Mouse (Mus musculus): ENCODE measurements around the gene Lcn4. TPM values are rescaled to one million over a fixed set of nuclear protein-coding genes. Genes with fewer than 3 reads are reported as not detected.

Gene Lcn4
- total and polyA plus RNA-seq, 2 experiments, result not detected

DNA sequence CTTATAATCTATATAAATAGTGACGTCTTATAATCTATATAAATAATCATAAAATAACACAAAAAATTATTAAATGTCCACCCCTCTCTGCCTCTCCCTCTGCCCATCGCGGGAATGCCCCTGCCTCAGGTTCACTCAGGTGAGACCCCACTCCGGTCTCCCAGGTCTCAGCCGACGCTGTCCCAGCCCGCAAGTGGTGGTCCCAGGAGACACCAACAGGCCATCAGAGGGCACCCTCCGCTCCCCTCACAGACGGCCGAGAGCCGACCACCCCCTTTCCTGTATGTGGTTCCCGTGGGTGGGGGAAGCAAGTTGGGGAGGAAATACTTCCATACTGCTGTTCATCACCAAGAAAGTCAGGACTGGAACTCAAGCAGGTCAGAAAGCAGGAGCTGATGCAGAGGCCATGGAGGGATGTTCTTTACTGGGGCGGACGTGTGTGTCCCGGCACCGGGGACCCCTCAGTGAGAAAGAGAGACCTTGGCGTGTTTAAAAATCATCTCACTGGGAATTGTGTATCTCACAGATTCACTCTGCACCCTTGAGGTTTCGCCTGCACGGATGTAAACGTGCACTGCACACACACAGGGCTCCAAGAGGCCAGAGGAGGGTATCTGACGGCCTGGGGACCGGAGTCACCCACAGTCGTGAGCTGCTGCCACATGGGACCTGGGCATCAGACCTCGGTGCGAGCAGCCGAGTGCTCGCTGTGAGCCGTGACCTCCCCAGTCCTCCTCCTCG, 9.1 kb downstream of the Lcn4 start:
- Histone ChIP-seq H3K4me3 (ENCODE audit: insufficient read depth, low read depth, low read length) (no peak overlapping the region), H3K79me2 (ENCODE audit: control insufficient read depth, insufficient read depth, low read length) (no peaks in the 10 kb centered on the region), H3K27ac (replicated peaks; ENCODE audit: insufficient read depth, low read depth, low read length) (no peak overlapping the region), H3K36me3 (ENCODE audit: control insufficient read depth, insufficient read depth, low read length) (no peaks in the 10 kb centered on the region), H3K4me1 (ENCODE audit: control insufficient read depth, insufficient read depth, low read length) (no peaks in the 10 kb centered on the region), H3K27me3 (ENCODE audit: control insufficient read depth, insufficient read depth, low read length) (no peaks in the 10 kb centered on the region; the same call in 1 of the 2 replicates), H3K9ac (ENCODE audit: low read depth, low read length) (no peak overlapping the region)
- DNase-seq (ENCODE audit: extremely low read depth, low read depth, low spot score), result no peak
- WGBS, result 42% methylated on average over 29 of the region's 29 CpGs
- TF ChIP-seq POLR2A (IDR thresholded peaks at IDR 0.05; ENCODE audit: extremely low read depth, insufficient read depth, low read length), result no peak
- TF ChIP-seq CTCF (IDR thresholded peaks at IDR 0.05; ENCODE audit: low read depth, low read length), result no peak

DNA sequence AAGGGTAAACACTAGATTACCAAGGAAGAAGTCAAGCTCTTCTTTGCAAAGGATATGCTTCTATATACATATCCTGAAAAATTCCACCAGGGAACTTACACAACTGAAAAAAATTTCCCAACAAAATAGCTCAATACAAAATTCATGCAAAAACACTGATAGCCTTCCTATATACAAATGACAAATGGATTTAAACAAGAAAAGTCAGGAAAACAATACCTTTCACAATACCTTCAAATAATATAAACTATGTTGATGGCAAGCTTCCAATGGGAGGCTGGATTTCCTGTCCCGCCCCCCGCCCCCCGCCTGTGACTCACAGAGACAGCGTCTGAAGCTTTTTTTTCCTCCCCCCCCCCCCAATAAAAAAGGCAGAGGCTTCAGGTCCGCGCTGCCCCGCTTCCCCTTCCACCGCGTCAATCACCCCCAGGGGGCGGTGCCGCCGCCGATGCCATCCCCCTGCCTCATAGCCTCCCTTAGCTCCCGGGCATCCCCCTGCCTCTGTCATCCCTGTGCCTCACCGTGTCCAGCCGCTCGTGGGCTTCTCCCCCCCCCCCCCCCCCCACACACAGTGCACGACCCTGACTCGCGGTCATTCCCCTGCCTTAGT, 9.8 kb downstream of the Lcn4 start:
- H3K4me1 ChIP-seq (ENCODE audit: control insufficient read depth, insufficient read depth, low read length), result no peaks in the 10 kb centered on the region
- no peak overlapping the region for H3K9ac ChIP-seq (ENCODE audit: low read depth, low read length)
- H3K4me3 ChIP-seq (ENCODE audit: insufficient read depth, low read depth, low read length), result no peak overlapping the region
- no peaks in the 10 kb centered on the region for H3K79me2 ChIP-seq (ENCODE audit: control insufficient read depth, insufficient read depth, low read length)
- DNase-seq (ENCODE audit: extremely low read depth, low read depth, low spot score), result no peak
- H3K36me3 ChIP-seq (ENCODE audit: control insufficient read depth, insufficient read depth, low read length), result no peaks in the 10 kb centered on the region
- no peak overlapping the region for H3K27ac ChIP-seq (replicated peaks; ENCODE audit: insufficient read depth, low read depth, low read length)
- no peaks in the 10 kb centered on the region; the same call in 1 of the 2 replicates for H3K27me3 ChIP-seq (ENCODE audit: control insufficient read depth, insufficient read depth, low read length)
- 8% methylated on average over 18 of the region's 20 CpGs for WGBS
- TF ChIP-seq CTCF (IDR thresholded peaks at IDR 0.05; ENCODE audit: low read depth, low read length) (no peak), POLR2A (IDR thresholded peaks at IDR 0.05; ENCODE audit: extremely low read depth, insufficient read depth, low read length) (no peak)

DNA sequence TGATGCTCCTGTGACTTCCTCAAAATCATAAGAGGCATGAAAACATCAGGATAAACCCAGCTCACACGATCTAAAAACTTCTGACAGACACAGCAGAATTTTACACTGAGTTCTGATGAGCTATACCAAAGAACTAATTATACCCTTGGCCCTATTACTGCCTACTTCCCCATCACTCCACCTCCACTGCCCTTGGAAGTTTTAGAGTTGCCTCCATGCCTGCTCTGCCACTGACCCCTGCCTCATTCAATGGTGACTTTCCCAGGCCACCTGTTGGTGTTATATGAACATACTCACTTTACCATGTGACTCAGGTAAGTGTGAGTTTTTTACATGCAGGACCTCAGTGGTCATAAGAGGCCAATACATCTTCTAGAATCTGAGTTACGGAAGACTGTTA, 13.7 kb downstream of the Lcn4 start:
- no peaks in the 10 kb centered on the region for H3K4me1 ChIP-seq (ENCODE audit: control insufficient read depth, insufficient read depth, low read length)
- no peak for TF ChIP-seq POLR2A (IDR thresholded peaks at IDR 0.05; ENCODE audit: extremely low read depth, insufficient read depth, low read length)
- TF ChIP-seq CTCF (IDR thresholded peaks at IDR 0.05; ENCODE audit: low read depth, low read length), result no peak
- no peak overlapping the region for H3K4me3 ChIP-seq (ENCODE audit: insufficient read depth, low read depth, low read length)
- no peaks in the 10 kb centered on the region; the same call in 1 of the 2 replicates for H3K27me3 ChIP-seq (ENCODE audit: control insufficient read depth, insufficient read depth, low read length)
- H3K36me3 ChIP-seq (ENCODE audit: control insufficient read depth, insufficient read depth, low read length), result no peaks in the 10 kb centered on the region
- H3K9ac ChIP-seq (ENCODE audit: low read depth, low read length), result no peak overlapping the region
- H3K27ac ChIP-seq (replicated peaks; ENCODE audit: insufficient read depth, low read depth, low read length), result no peak overlapping the region
- no peaks in the 10 kb centered on the region for H3K79me2 ChIP-seq (ENCODE audit: control insufficient read depth, insufficient read depth, low read length)
- WGBS, result 78% methylated on average over 2 of the region's 2 CpGs
- DNase-seq (ENCODE audit: extremely low read depth, low read depth, low spot score), result no peak

DNA sequence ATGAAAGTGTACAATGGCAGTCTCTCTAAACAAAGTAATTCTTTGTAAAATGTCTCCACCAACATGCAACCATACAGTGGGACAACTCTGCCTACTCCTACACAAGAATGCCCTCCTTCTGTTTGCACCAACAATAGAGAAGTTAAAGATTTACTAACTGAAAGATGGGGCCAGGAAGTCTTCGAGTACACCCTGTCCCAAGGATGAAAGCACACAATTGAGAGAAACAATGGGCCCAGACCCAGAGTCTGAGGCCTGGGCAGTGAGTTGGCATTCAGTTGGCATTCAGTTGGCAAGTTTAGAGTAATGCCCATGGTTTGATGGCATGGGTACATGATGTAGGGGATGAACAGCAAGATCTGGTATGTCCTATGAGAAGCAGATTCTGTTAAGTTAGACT, 16.4 kb downstream of the Lcn4 start:
- no peaks in the 10 kb centered on the region for H3K4me1 ChIP-seq (ENCODE audit: control insufficient read depth, insufficient read depth, low read length)
- TF ChIP-seq CTCF (IDR thresholded peaks at IDR 0.05; ENCODE audit: low read depth, low read length) (no peak), POLR2A (IDR thresholded peaks at IDR 0.05; ENCODE audit: extremely low read depth, insufficient read depth, low read length) (no peak)
- no peak overlapping the region for H3K9ac ChIP-seq (ENCODE audit: low read depth, low read length)
- no peaks in the 10 kb centered on the region for H3K36me3 ChIP-seq (ENCODE audit: control insufficient read depth, insufficient read depth, low read length)
- DNase-seq (ENCODE audit: extremely low read depth, low read depth, low spot score), result no peak
- no peaks in the 10 kb centered on the region for H3K79me2 ChIP-seq (ENCODE audit: control insufficient read depth, insufficient read depth, low read length)
- no peak overlapping the region for H3K4me3 ChIP-seq (ENCODE audit: insufficient read depth, low read depth, low read length)
- 32% methylated on average over 1 of the region's 1 CpGs for WGBS
- no peak overlapping the region for H3K27ac ChIP-seq (replicated peaks; ENCODE audit: insufficient read depth, low read depth, low read length)
- no peaks in the 10 kb centered on the region for H3K27me3 ChIP-seq (ENCODE audit: control insufficient read depth, insufficient read depth, low read length)

DNA sequence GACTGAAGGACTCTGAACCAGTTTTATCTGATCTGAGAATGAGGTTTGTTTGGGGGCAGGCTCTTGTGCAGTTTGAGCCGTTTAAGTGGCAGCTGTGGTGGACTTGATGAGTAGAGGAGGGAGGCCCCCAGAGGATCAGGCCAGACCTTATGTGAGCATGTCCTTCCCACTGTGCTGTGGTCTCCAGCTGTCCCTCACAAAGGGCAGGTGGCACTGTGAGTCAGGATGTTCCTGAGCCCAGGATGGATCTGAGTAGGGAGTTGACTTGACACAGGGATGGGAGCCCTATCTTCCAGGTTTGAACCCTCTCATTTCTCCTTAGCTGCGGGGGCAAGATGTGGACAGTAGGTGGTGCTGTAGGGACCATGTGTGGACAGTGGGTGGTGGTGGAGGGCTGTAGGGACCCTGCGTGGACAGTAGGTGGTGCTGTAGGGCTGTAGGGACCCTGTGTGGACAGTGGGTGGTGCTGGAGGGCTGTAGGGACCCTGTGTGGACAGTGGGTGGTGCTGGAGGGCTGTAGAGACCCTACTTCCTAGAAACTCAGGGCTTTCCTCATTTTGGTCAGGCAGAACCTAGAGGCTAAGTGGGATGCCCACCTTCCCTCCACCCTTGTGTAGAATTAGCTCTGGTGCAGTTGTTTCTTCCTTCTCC, 24.3 kb downstream of the Lcn4 start:
- no peaks in the 10 kb centered on the region for H3K27me3 ChIP-seq (ENCODE audit: control insufficient read depth, insufficient read depth, low read length)
- H3K4me1 ChIP-seq (ENCODE audit: control insufficient read depth, insufficient read depth, low read length), result no peaks in the 10 kb centered on the region
- H3K79me2 ChIP-seq (ENCODE audit: control insufficient read depth, insufficient read depth, low read length), result no peaks in the 10 kb centered on the region
- peak; percentile 100 for TF ChIP-seq CTCF (IDR thresholded peaks at IDR 0.05; ENCODE audit: low read depth, low read length)
- no peak for TF ChIP-seq POLR2A (IDR thresholded peaks at IDR 0.05; ENCODE audit: extremely low read depth, insufficient read depth, low read length)
- no peaks in the 10 kb centered on the region for H3K36me3 ChIP-seq (ENCODE audit: control insufficient read depth, insufficient read depth, low read length)
- no peak overlapping the region for H3K9ac ChIP-seq (ENCODE audit: low read depth, low read length)
- DNase-seq (ENCODE audit: extremely low read depth, low read depth, low spot score), result peak; percentile 63
- H3K4me3 ChIP-seq (ENCODE audit: insufficient read depth, low read depth, low read length), result no peak overlapping the region; the same call in 1 of the 2 replicates
- WGBS, result 14% methylated on average over 3 of the region's 3 CpGs
- no peak overlapping the region for H3K27ac ChIP-seq (replicated peaks; ENCODE audit: insufficient read depth, low read depth, low read length)
